Mouse (Mus musculus) cerebellum, adult 8-10 months (tissue): ENCODE measurements around the gene Mrpl10.

Source experiments
- DNase-seq: peaks from one replicate; pipeline ENCODE4 v3.0.0; 2022

Gene Mrpl10

DNA sequence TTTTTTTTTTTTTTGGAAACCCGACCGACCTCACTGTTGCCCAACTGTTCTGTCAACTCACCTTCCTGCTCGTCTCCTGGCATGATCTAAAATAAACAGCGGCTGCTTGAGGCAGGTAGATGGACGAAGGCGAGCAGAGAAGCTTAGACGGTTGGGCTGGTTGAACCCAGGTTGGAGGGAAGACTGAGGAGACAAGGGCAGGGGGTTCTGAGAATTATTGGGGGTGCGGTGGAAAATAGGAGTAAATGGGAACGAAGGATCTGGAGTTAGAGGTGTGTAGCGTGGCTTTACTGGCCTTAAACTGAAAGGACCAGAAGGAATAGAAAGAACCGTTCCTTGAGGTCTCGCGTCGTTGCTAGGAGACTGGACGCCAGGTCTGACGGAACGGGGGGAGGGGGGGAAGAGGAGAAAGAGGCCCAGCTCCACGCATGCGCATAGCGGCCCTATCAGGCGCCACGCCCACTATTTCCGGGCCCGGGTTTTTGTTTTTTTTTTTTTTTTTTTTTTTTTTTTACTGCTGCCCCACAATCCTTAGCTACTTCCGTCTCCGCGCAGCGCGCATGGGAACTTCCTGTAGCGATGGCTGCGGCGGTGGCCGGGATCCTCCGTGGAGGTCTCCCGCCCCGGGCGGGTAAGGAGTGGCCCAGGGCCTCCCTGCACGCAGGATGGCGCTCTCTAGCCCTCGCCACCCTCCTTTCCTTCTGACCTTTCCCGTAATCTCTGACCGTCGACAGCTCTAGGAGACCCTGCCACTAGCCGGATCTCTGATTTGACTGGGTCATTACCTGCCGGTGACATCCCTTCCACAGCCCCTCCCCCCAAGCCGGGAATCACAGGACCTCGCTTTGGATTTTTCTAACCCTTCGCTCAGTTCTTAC, at the start of gene Mrpl10, which contains the start of gene Lrrc46:
Gene Mrpl10 (plus strand): TSS at position 539 of the 878 bp plus-strand sequence.
Gene Lrrc46 (minus strand): TSS at position 386 of the 878 bp plus-strand sequence.
- DNase-seq, result peak; percentile 87

DNA sequence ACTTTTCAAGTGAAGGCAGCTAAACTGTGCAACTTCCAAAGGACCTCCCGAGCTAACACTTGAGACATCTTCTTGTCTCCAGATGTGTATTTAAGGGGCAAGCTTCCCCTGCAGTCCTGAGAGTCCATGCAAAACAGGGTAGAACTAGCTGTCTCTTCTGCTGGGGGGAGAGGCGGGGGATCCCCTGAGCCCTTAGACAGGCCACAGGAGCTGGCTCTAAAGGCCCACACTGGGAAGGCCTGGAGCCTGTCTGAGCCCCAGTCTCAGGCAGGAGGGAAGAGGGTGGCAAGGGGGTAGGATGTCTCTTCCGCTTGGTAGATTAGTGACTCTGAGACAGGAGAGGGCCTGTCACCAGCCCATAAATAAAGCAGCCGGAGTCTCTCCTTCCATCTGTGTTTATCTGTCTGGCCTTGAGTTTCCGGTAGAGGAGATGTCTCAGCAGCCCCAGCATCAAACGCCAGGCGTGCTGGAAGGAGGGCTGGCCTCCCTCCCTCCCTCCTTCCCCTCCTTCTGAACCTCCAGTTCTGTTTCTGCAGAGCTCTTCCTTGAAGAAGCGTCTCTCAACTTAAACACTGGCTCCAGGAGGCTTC, 48.5 kb upstream of the Mrpl10 start:
- no peak for DNase-seq

- no peak for DNase-seq
These were observed 46.3 kb upstream of the Mrpl10 start for GRCm38 (mm10) chr11:96995031-96995430.

GRCm38 (mm10) chr11:96995836-96996772, 45.3 kb upstream of the Mrpl10 start:
- no peak for DNase-seq

DNA sequence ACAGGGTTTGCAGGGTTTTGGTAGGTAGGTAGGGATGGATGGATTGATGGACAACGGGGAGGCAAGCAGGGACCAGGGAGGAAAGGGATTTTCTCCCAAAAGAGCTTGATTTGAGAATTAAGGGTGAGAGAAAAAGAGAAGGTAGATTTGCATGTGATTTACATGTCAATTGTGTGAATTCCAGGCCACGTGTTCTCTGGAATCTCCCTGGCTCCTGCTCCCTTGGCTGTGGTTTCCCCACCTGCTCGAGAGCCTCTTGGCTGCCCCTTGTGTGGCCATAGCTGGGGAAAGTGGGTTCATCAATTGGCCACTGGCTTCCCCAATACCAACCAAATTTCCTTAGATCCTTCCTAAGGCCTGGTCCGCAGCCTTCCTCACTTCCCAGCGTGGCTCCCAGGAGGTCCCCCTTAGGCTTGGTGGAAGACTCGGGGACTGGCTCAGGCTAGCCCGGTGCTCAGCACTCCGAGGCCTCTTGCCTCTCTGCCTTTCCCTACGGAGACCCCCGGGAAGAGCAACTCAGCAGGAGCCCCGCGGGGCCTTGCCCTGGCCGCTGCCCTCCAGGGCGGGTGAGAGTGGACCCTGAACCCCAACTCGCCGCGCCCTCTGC, 44.5 kb upstream of the Mrpl10 start:
- no peak for DNase-seq

- DNase-seq, result peak; percentile 61
These were observed 43.9 kb upstream of the Mrpl10 start for GRCm38 (mm10) chr11:96997380-96997956.

- no peak for DNase-seq
These were observed 38.2 kb upstream of the Mrpl10 start for GRCm38 (mm10) chr11:97003170-97003569.

DNA sequence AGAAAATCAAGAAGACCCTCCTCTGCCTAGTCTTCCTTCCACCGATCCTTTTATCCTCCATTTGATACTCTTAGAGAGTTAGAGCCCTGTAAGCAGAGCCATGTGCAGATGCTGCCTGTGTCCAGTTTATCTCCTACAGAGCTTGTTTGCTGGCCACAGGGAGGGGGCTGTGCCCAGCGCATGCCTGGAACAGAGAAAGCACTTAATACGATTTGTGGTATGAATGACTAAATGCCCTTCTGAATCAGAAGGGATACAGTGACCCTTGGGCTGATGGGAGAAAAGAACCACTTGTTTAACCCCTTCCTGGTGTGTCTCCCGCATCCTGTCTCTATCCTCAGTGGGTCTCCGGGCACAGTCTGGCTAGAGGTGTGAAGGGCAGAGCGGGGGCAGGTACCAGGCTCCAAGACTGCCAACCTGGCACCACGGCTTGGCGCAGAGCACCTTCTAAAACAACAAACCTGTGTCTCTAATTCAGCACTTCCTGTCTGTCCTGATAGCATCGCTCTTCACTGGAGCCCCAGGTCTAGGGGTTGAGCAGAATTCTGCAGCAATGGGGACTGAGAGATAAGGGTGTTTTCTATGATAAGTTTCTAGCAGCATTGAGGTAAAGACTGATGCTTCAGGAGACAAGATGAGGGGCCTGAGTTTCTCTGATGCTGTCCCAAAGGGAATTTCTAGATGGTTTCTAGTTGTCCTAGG, 34.1 kb upstream of the Mrpl10 start:
- DNase-seq, result no peak

GRCm38 (mm10) chr11:97009198-97009790, 32.1 kb upstream of the Mrpl10 start:
- DNase-seq, result no peak

- no peak for DNase-seq
These were observed 28.2 kb upstream of the Mrpl10 start, which contains the start of gene Sp6 for GRCm38 (mm10) chr11:97013121-97013670. Gene Sp6 (plus strand): TSS chr11:97013394.

DNA sequence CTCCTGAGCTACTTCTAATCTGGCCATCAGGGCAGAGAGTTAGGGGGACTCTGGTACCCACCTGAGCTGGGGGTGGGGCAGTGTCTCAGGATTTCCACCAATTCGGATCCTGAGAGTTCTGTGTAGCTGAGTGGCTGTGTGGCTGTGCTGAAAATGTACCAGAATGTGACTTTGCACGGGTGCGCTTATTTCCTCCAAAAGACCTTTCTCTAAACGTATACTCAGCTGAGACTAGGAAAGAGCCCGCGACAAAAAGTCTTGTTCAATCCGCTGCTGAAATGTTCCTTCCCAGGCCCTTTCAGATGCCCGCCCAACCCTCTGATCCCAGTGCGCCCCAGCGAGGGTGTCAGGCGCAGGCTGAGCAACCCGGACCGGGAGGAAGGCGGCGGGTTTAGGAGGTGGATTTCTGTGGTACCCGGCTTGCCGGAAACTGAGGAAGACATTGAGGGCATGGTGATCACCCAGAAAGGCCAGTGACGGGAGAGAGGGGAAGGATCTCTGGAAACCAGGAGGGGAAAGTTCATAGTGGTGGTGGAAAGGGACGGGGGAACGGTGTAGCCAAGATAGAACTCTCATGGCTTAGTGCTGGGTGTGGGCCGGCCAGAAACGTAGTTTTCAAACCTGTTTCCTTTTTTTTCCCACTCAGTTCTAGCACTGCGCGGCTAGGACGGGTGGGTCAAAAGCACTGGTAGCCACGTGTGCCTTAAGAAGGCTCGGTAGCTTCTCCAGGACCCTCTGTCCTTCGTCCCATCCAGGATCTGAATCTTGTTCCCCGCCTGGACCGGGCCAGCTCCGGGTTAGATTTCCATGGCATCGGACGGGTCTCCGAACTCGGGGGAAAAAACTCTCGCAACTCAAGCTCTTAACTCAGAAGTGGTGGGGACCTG, 23.4 kb upstream of the Mrpl10 start:
- no peak for DNase-seq

GRCm38 (mm10) chr11:97018583-97019344, 22.6 kb upstream of the Mrpl10 start:
- DNase-seq, result no peak

DNA sequence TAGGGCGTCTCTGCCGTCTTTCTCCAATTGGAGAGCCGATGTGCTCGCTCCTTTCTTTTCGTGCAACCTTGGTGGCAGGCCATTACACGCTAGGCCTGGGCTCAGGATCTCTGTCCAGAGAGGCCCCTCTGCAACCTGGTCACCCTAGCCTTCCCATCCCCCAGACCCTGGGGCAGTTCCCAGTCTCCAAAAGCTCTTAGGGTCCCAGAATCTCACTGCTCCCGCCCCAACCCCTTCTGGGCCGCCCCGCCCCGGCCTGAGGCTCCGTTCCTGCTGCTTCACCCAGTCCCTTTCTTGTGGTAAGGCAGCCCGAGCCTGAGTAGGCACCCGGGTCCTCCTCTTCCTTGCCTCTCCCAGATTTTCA, 22.0 kb upstream of the Mrpl10 start:
- no peak for DNase-seq

DNA sequence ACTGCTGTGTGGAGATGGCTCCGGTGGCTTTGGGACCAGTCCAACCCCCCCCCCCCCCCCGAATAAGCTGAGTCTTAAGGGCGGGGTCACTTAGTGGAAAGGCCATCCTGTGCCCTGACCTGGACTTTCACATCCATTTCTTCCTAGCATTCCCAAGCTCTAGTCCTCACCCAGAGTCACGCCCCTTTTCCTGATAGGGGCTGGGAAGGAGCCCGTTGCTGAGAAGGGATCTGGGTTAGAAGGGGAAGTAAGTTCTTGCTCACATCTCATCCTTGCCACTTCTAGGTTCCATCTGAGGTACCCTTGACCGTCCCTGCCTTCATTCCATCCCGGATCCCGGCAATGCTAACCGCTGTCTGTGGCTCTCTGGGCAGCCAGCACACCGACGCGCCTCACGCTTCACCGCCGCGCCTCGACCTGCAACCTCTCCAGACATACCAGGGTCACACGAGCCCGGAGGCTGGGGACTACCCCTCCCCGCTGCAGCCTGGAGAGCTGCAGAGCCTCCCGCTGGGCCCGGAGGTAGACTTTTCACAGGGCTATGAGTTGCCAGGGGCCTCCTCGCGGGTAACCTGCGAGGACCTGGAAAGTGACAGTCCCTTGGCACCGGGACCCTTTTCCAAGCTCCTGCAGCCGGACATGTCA, 20.1 kb upstream of the Mrpl10 start:
- DNase-seq, result no peak

DNA sequence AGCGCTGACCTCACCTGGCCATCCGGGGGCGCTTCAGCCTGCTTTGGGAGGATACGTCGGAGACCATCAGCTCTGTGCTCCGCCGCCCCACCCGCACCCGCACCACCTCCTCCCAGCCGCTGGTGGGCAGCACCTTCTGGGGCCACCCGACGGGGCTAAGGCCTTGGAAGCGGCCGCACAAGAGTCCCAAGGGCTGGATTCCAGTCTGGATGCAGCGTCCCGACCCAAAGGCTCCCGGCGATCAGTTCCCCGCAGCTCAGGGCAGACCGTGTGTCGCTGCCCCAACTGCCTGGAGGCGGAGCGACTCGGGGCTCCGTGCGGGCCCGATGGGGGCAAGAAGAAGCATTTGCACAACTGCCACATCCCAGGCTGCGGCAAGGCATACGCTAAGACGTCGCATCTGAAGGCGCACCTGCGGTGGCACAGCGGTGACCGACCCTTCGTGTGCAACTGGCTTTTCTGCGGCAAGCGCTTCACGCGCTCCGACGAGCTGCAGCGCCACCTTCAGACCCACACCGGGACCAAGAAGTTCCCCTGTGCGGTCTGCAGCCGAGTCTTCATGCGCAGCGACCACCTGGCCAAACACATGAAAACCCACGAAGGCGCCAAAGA, 19.4 kb upstream of the Mrpl10 start:
- DNase-seq, result peak; percentile 67

DNA sequence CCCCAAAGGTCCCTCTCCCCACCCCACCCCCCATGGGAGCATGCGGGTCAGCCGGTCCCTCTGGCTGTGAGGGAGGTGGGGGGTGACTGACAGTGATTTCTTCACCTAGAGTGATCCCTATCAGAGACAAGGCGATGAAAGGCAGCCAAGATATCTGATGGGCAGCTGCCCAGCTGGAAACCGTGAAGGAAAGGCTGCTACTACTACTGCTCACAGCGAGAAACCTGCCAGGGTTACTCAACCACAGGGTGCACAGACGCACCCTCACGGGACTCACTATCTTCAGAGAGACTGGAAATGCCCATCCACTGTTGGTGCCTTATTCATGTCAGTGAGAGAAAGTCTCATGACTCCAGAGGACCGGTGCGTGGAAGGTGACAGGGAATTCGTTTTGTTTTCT, 16.4 kb upstream of the Mrpl10 start:
- no peak for DNase-seq

GRCm38 (mm10) chr11:97025721-97026344, 15.5 kb upstream of the Mrpl10 start:
- peak; percentile 84 for DNase-seq
